Mouse (Mus musculus): Measurements from ENCODE around the gene Gm9767. TPM values are rescaled to one million over a fixed set of nuclear protein-coding genes. Genes with fewer than 3 reads are reported as not detected.

Gm9767 gene
- not detected for polyA plus RNA-seq (2021)

GRCm38 (mm10) chr10:26077671-26078481, at the start of gene Gm9767:
Gene Gm9767, plus strand, starts transcription at chr10:26078255.
- POLR2A ChIA-PET: no interaction called here
- no peak for TF ChIP-seq CTCF (IDR thresholded peaks at IDR 0.05)
- in situ Hi-C loops (cut with MboI; ENCODE audit: low pct_unique_long_range_greater_than_20kb): loop anchor here (5.0 kb wide), 1 partner anchor 401 kb away; no protein-coding TSS in a partner anchor
- DNase-seq (ENCODE audit: low read depth, low spot score): no peak
- no peak for ATAC-seq
- H3K27me3 ChIP-seq: peaks cover 34% of the 10 kb centered on the region
- CTCF ChIA-PET: no interaction called here

DNA sequence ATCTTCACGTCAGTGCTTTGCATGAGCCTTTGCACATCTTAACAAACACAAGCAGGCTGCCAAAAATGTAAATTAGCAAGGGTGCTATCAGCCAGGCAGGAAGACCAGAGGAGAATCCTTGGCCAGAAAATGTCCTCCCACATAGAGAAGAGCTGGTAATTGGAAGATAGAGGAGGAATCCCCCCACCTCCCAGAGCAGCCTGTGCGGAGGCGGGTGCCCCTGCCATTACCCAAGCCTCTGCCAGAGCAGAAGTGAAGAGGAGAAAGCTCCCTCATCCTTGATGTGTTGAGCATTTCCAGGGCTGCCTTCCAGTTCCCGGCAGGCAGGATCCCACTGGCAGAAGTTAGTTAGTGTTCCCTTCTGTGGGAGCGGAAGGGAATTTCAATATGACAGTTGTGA, 43.1 kb upstream of the Gm9767 start:
- DNase-seq (ENCODE audit: low read depth, low spot score) (no peak), ATAC-seq (no peak)
- ChIA-PET CTCF (no interaction called here), POLR2A (no interaction called here)
- no peak for TF ChIP-seq CTCF (IDR thresholded peaks at IDR 0.05)
- in situ Hi-C loops (cut with MboI; ENCODE audit: low pct_unique_long_range_greater_than_20kb): no loop called here
- H3K27me3 ChIP-seq: no peaks in the 10 kb centered on the region

DNA sequence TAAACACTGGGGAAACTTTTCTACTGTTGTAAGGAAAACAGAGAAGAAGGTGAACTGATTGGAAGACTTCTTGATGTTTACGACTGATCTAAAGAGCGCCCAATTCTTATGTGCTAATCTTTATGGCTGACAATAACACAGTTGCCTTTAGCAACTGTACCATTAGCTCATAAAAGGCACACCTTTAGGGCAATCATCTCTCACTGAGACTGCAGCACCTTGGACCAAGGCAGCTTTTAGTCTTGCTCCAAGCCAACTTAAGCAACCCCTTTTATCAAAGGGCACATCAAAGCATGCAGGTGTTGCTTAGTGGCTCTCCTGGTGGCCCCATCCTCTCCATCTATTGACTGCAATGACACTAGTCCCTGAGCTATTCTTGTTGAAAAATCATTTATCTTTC, 26.9 kb upstream of the Gm9767 start:
- in situ Hi-C loops (cut with MboI; ENCODE audit: low pct_unique_long_range_greater_than_20kb): no loop called here
- no peak for TF ChIP-seq CTCF (IDR thresholded peaks at IDR 0.05)
- ChIA-PET POLR2A (interaction anchor here (0.6 kb wide), 1 partner anchor 64 kb away, joined by 5 read pairs; no protein-coding TSS in a partner anchor), CTCF (no interaction called here)
- DNase-seq (ENCODE audit: low read depth, low spot score): no peak
- ATAC-seq: no peak
- H3K27me3 ChIP-seq: peaks cover 11% of the 10 kb centered on the region

GRCm38 (mm10) chr10:26059662-26060307, 18.3 kb upstream of the Gm9767 start:
- TF ChIP-seq CTCF (IDR thresholded peaks at IDR 0.05): no peak
- in situ Hi-C loops (cut with MboI; ENCODE audit: low pct_unique_long_range_greater_than_20kb): no loop called here
- DNase-seq (ENCODE audit: low read depth, low spot score) (no peak), ATAC-seq (no peak)
- peaks cover 6% of the 10 kb centered on the region for H3K27me3 ChIP-seq
- CTCF ChIA-PET: no interaction called here
- POLR2A ChIA-PET: no interaction called here

- POLR2A ChIA-PET: no interaction called here
- in situ Hi-C loops (cut with MboI; ENCODE audit: low pct_unique_long_range_greater_than_20kb): no loop called here
- CTCF ChIA-PET: no interaction called here
- ATAC-seq (no peak), DNase-seq (ENCODE audit: low read depth, low spot score) (no peak)
- H3K27me3 ChIP-seq: no peaks in the 10 kb centered on the region
- TF ChIP-seq CTCF (IDR thresholded peaks at IDR 0.05): no peak
Measured at GRCm38 (mm10) chr10:26063071-26063470, 15.0 kb upstream of the Gm9767 start.

DNA sequence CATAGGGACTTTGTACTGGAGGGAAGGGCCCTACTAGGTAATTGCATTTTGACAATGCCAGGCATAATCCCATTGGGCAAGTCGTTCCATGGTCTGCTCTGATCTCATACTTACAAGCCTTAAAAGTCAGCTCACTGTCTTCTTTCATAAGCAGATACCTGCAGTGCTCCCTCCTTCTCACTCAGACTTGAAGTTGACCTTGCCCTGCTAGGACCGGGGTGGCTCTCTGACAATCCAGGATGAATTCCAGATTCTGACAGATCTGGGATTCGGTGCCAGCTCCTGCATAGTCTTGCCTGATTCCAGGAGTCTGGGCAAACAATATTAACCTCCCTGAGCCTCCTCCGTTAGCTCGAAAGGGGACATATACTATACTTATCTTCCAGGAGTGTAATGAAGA, 6.1 kb upstream of the Gm9767 start:
- CTCF ChIA-PET: interaction anchor here (0.8 kb wide), 1 partner anchor 16 kb away, joined by 3 read pairs; no protein-coding TSS in a partner anchor

GRCm38 (mm10) chr10:26076949-26077348, 1.1 kb upstream of the Gm9767 start:
- in situ Hi-C loops (cut with MboI; ENCODE audit: low pct_unique_long_range_greater_than_20kb): loop anchor here (5.0 kb wide), 1 partner anchor 400 kb away; no protein-coding TSS in a partner anchor
- peaks cover 34% of the 10 kb centered on the region for H3K27me3 ChIP-seq
- ATAC-seq: no peak
- TF ChIP-seq CTCF (IDR thresholded peaks at IDR 0.05): no peak
- no peak for DNase-seq (ENCODE audit: low read depth, low spot score)
- ChIA-PET POLR2A (no interaction called here), CTCF (no interaction called here)

More for the DNA sequence above, 6.1 kb upstream of the Gm9767 start:
- POLR2A ChIA-PET: interaction anchor here (0.6 kb wide), 1 partner anchor 394 kb away, joined by 6 read pairs; no protein-coding TSS in a partner anchor
- in situ Hi-C loops (cut with MboI; ENCODE audit: low pct_unique_long_range_greater_than_20kb): no loop called here
- DNase-seq (ENCODE audit: low read depth, low spot score) (no peak), ATAC-seq (no peak)
- no peak for TF ChIP-seq CTCF (IDR thresholded peaks at IDR 0.05)
- H3K27me3 ChIP-seq: peaks cover 19% of the 10 kb centered on the region

DNA sequence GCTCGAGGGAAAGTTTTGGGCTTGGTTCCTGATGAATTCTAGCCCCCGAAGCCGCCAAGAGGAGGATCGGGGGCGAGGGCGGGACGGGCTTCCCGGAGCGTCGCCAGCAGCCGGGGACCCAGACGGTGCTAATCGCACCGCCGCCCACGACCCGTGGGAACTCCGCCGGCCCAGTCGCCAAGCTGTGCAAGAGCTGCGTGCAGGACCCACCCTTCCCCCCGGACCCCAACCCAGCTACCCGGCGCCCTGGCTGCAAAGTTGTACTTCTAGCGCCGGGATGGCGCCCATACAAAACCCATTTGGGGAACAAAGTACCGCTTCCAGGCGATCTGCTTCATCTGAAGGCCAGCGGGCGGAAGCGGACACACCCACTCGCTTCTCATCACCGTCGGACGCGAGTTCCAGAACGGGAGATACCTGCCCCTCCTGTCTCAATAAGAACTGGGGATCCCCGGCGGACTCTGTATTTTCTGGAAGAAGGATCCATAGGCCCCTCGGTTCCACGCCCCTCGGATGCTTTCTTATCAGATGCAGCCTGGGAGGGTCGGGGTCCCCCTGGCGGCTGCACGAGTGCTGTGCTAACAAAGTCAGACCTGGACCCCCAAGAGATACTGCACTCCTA, 577 bp downstream of the Gm9767 start, which contains the start of gene Tmem200a:
TSS of gene Tmem200a (minus strand) at position 532 of the 622 bp plus-strand sequence.
- DNase-seq (ENCODE audit: low read depth, low spot score): no peak
- ATAC-seq: peak; percentile 39
- in situ Hi-C loops (cut with MboI; ENCODE audit: low pct_unique_long_range_greater_than_20kb): loop anchor here (5.0 kb wide), 1 partner anchor 401 kb away; no protein-coding TSS in a partner anchor
- TF ChIP-seq CTCF (IDR thresholded peaks at IDR 0.05): peak; percentile 79
- peaks cover 34% of the 10 kb centered on the region for H3K27me3 ChIP-seq
- ChIA-PET POLR2A (no interaction called here), CTCF (interaction anchor here (1.4 kb wide), 1 partner anchor 61 kb away, joined by 3 read pairs; no protein-coding TSS in a partner anchor)

DNA sequence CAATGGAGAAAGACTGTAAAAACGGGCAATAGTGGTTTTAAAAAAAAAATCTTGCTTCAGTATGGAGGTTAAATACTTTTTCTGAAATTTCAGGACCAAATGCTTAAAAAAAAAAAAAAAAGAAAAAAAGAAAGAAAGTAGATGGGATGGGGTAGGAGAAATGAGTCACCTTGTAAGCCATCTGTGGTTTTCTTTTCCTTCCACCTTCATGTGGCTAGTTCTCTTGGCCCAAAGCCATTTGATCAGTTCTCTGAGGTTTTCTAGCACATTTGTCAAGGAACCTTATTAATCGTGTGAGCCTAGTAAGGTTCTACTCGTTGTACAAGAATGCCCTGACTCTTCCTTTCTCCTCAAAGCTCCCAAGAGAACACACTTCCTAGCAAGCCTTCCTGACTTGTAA, 1.6 kb downstream of the Gm9767 start:
- CTCF ChIA-PET: interaction anchor here (1.4 kb wide), 1 partner anchor 60 kb away, joined by 3 read pairs; no protein-coding TSS in a partner anchor
- DNase-seq (ENCODE audit: low read depth, low spot score) (no peak), ATAC-seq (no peak)
- peaks cover 34% of the 10 kb centered on the region for H3K27me3 ChIP-seq
- in situ Hi-C loops (cut with MboI; ENCODE audit: low pct_unique_long_range_greater_than_20kb): loop anchor here (5.0 kb wide), 1 partner anchor 402 kb away; no protein-coding TSS in a partner anchor
- no peak for TF ChIP-seq CTCF (IDR thresholded peaks at IDR 0.05)
- POLR2A ChIA-PET: no interaction called here

DNA sequence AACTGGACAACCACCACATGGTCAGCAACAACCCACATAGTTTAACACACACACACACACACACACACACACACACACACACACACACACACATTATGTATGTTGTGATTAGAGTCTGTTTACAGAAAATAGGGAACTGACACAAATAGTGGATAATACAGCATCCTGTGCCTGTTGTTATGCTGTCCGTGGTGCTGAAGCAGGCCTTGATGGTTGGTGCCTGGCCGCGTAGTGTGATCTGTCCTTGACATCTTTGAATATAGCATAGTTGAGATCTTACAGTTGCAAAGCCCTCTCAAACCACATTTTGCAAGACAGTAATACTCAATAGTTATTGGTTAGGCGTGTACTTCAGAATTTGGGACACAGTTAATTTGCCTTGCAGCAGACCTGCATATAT, 4.0 kb downstream of the Gm9767 start:
- POLR2A ChIA-PET: no interaction called here
- ATAC-seq (no peak), DNase-seq (ENCODE audit: low read depth, low spot score) (no peak)
- CTCF ChIA-PET: no interaction called here
- in situ Hi-C loops (cut with MboI; ENCODE audit: low pct_unique_long_range_greater_than_20kb): no loop called here
- peaks cover 24% of the 10 kb centered on the region for H3K27me3 ChIP-seq
- TF ChIP-seq CTCF (IDR thresholded peaks at IDR 0.05): no peak

Measured in Patski (cell line).